18 mouse cellular contexts compared by ENCODE assay signal in genomic region chr17:10078536-10079319, GRCm38 (mm10).
DNase-seq lines count a peak whose midpoint lies in the region; ATAC-seq lines count a peak whose summit lies in the region.
"Had no signal": no experiment of that assay in that cellular context is flagged by ENCODE, and none has a peak within 500 bp of the region (broad histone marks: within the 10 kb centered on the region; RNA-seq: fewer than 3 reads in every experiment).

No protein-coding gene starts in this region.

- no peak overlapping the region for H3K9ac ChIP-seq in heart, embryonic 13.5 days
- no peak overlapping the region for H3K9ac ChIP-seq in midbrain, embryonic 11.5 days (ENCODE audit: low read length)
- H3K9ac ChIP-seq in midbrain, embryonic 16.5 days (ENCODE audit: low read depth, low read length), result no peak overlapping the region
- H3K9ac ChIP-seq: embryonic facial prominence, embryonic 13.5 days; heart, embryonic 12.5 days; intestine, embryonic 15.5 days; liver, embryonic 14.5 days; lung, embryonic 15.5 days; neural tube, embryonic 13.5 days had no signal

- no peak for ATAC-seq in heart, embryonic 13.5 days (ENCODE audit: extremely low read depth, insufficient number of reproducible peaks, low FRiP score, low TSS enrichment)
- ATAC-seq in midbrain, embryonic 11.5 days (ENCODE audit: low FRiP score), result peak; percentile 81
- no peak for ATAC-seq in midbrain, embryonic 16.5 days
- ATAC-seq: intestine, embryonic 15.5 days had no signal

- peaks cover 24% of the 10 kb centered on the region for H3K4me1 ChIP-seq in heart, embryonic 13.5 days
- H3K4me1 ChIP-seq in midbrain, embryonic 11.5 days (ENCODE audit: control insufficient read depth, insufficient read depth, low read length), result peaks cover 4% of the 10 kb centered on the region; the same call in 1 of the 2 replicates
- H3K4me1 ChIP-seq in midbrain, embryonic 16.5 days (ENCODE audit: control insufficient read depth, insufficient read depth, low read length), result no peaks in the 10 kb centered on the region; the same call in 1 of the 2 replicates
- H3K4me1 ChIP-seq: embryonic facial prominence, embryonic 13.5 days; intestine, embryonic 15.5 days had no signal

- H3K27ac ChIP-seq in heart, embryonic 13.5 days (replicated peaks), result 0 out of 2 replicates have a peak overlapping the region, but pooled peaks have one; percentile 48
- peak overlapping the region; percentile 31; the same call in 1 of the 2 replicates for H3K27ac ChIP-seq in midbrain, embryonic 11.5 days (ENCODE audit: low read depth, low read length)
- no peak overlapping the region for H3K27ac ChIP-seq in midbrain, embryonic 16.5 days (ENCODE audit: low read length)
- H3K27ac ChIP-seq: embryonic facial prominence, embryonic 13.5 days; intestine, embryonic 15.5 days; liver, embryonic 14.5 days; lung, embryonic 15.5 days; neural tube, embryonic 13.5 days; stomach, postnatal 0 days had no signal

- H3K4me3 ChIP-seq in heart, embryonic 13.5 days, result no peak overlapping the region
- no peak overlapping the region for H3K4me3 ChIP-seq in midbrain, embryonic 11.5 days (ENCODE audit: low read depth, low read length)
- no peak overlapping the region for H3K4me3 ChIP-seq in midbrain, embryonic 16.5 days (ENCODE audit: low read depth, low read length)
- H3K4me3 ChIP-seq: embryonic facial prominence, embryonic 13.5 days; heart, embryonic 12.5 days; intestine, embryonic 15.5 days; lung, embryonic 15.5 days; neural tube, embryonic 13.5 days had no signal

- intact Hi-C loops in heart, postnatal 10 days (cut with DNase I), result loop anchor here (2.0 kb wide), 1 partner anchor 184 kb away; no protein-coding TSS in a partner anchor
- intact Hi-C loops in left cerebral cortex, postnatal 36 days (cut with DNase I), result no loop called here

- no peak for DNase-seq in heart, postnatal 10 days
- DNase-seq in midbrain, embryonic 11.5 days (ENCODE audit: low spot score, missing footprints), result peak; percentile 87
- peak; percentile 95 for DNase-seq in ZHBTc4 (ENCODE audit: low read depth, low spot score)
- DNase-seq in adipocyte (ENCODE audit: low spot score), result no peak
- no peak for DNase-seq in left cerebral cortex, postnatal 36 days (ENCODE audit: low spot score in 2 of 2)
- DNase-seq: cerebellum, adult 8-10 months; kidney, postnatal 4 days; right cerebral cortex, adult 18-20 months had no signal

- no peaks in the 10 kb centered on the region for H3K27me3 ChIP-seq in heart, embryonic 13.5 days (replicated peaks)
- no peaks in the 10 kb centered on the region for H3K27me3 ChIP-seq in midbrain, embryonic 11.5 days (ENCODE audit: control insufficient read depth, insufficient read depth, low read length)
- H3K27me3 ChIP-seq in midbrain, embryonic 16.5 days (ENCODE audit: control insufficient read depth, insufficient read depth, low read depth, low read length), result no peaks in the 10 kb centered on the region
- H3K27me3 ChIP-seq: embryonic facial prominence, embryonic 13.5 days; heart, embryonic 12.5 days; intestine, embryonic 15.5 days; lung, embryonic 15.5 days; neural tube, embryonic 13.5 days; Patski had no signal

- 43% methylated on average over 7 of the region's 7 CpGs for WGBS in heart, embryonic 13.5 days
- WGBS in midbrain, embryonic 11.5 days, result 26% methylated on average over 7 of the region's 7 CpGs
- 13% methylated on average over 7 of the region's 7 CpGs for whole genome bisulfite sequencing in midbrain, embryonic 16.5 days

- H3K4me2 ChIP-seq in heart, embryonic 13.5 days, result no peak overlapping the region
- H3K4me2 ChIP-seq in midbrain, embryonic 11.5 days, result no peak overlapping the region
- no peak overlapping the region for H3K4me2 ChIP-seq in midbrain, embryonic 16.5 days (ENCODE audit: low read length)
- H3K4me2 ChIP-seq: embryonic facial prominence, embryonic 13.5 days; heart, embryonic 12.5 days; intestine, embryonic 15.5 days; lung, embryonic 15.5 days; neural tube, embryonic 13.5 days had no signal

- H3K9me3 ChIP-seq in heart, embryonic 13.5 days, result no peaks in the 10 kb centered on the region
- H3K9me3 ChIP-seq in midbrain, embryonic 11.5 days (ENCODE audit: control insufficient read depth, low read length), result no peaks in the 10 kb centered on the region
- H3K9me3 ChIP-seq in midbrain, embryonic 16.5 days (replicated peaks; ENCODE audit: control insufficient read depth, low read length, poor library complexity, severe bottlenecking), result no peaks in the 10 kb centered on the region
- H3K9me3 ChIP-seq: embryonic facial prominence, embryonic 13.5 days; heart, embryonic 12.5 days; intestine, embryonic 15.5 days; lung, embryonic 15.5 days; neural tube, embryonic 13.5 days had no signal

- no peaks in the 10 kb centered on the region for H3K36me3 ChIP-seq in heart, embryonic 13.5 days
- no peaks in the 10 kb centered on the region for H3K36me3 ChIP-seq in midbrain, embryonic 11.5 days (ENCODE audit: control insufficient read depth, insufficient read depth, low read length)
- no peaks in the 10 kb centered on the region for H3K36me3 ChIP-seq in midbrain, embryonic 16.5 days (ENCODE audit: control insufficient read depth, insufficient read depth, low read length)
- H3K36me3 ChIP-seq: embryonic facial prominence, embryonic 13.5 days; heart, embryonic 12.5 days; intestine, embryonic 15.5 days; lung, embryonic 15.5 days; neural tube, embryonic 13.5 days had no signal

Comparison
In these comparisons a context has a peak if more than half of its experiments do, and no peak if none do; other contexts are left out.
1. DNase-seq: peak in midbrain, embryonic 11.5 days (single experiment) and ZHBTc4 (single experiment); none in heart, postnatal 10 days (0 of 2), adipocyte (single experiment) and left cerebral cortex, postnatal 36 days (0 of 2).